Mouse (Mus musculus): Measurements from ENCODE around the gene Mfsd13b.

DNA sequence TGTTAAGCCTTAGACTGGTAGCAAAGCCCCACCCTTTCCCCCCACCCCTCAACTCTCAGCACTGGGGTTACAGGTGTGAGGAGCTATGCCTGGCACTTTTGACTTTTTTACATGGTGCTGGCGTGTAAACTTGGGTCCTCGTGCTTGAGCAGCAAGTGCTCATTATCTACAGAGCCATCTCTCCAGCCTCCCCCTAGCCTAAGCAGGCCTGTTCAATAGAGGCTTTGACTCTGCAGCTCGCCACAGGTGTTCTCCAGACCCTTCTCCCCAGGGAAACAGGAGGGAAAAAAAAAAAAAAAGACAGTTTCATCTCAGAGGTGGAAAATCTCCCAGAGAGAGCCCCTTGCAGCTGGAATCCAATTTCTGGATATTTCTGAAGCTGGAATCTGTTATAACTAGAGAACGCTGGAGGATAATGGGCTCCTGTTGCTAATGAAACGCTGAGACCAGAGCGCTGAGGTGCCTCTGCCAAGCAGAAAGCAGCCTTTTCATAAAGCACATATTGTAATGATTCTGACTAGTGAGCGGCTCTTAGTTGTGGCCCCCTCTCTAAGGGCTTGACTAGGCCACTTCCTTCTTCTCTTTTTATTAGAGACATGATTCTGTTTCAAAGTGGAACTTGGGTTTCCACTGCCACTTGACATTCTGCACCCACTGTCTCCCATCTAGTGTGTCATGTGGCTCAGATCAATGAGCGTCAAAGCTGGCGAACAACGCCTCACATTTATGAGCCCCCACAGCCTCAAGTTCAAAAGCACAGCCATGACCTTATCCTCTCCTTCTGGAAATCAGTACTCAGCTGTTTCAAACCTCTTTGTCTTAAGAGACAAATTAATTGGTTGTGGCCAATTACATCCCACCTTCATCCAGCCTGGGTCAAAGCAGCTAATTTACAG, 29.7 kb downstream of the Mfsd13b start:
- no peak for TF ChIP-seq POLR2A (IDR thresholded peaks at IDR 0.05; ENCODE audit: extremely low read depth, insufficient read depth, low read length)
- TF ChIP-seq CTCF (IDR thresholded peaks at IDR 0.05; ENCODE audit: extremely low read depth, insufficient read depth, low read length): no peak

Measured in cortical plate, adult 2 months (tissue).